Mouse (Mus musculus): ENCODE results near the gene Grcc10.

Gene Grcc10

GRCm38 (mm10) chr6:124731038-124731437 lies 10.1 kb downstream of the Grcc10 start:
- DNase-seq (ENCODE audit: low read depth, low spot score), result no peak

GRCm38 (mm10) chr6:124729850-124730705 lies 11.1 kb downstream of the Grcc10 start:
- DNase-seq (ENCODE audit: low read depth, low spot score), result no peak

- DNase-seq (ENCODE audit: low read depth, low spot score), result no peak
Observed at GRCm38 (mm10) chr6:124728621-124729020, 12.6 kb downstream of the Grcc10 start.

- DNase-seq (ENCODE audit: low read depth, low spot score), result no peak
Observed at GRCm38 (mm10) chr6:124724472-124724871, 16.7 kb downstream of the Grcc10 start.

GRCm38 (mm10) chr6:124723541-124723940 lies 17.6 kb downstream of the Grcc10 start:
- no peak for DNase-seq (ENCODE audit: low read depth, low spot score)

GRCm38 (mm10) chr6:124722876-124723473 lies 18.2 kb downstream of the Grcc10 start:
- no peak for DNase-seq (ENCODE audit: low read depth, low spot score)

- DNase-seq (ENCODE audit: low read depth, low spot score), result no peak
Observed at GRCm38 (mm10) chr6:124720904-124721303, 20.3 kb downstream of the Grcc10 start.

GRCm38 (mm10) chr6:124719354-124719978 lies 21.7 kb downstream of the Grcc10 start:
- DNase-seq (ENCODE audit: low read depth, low spot score), result no peak

GRCm38 (mm10) chr6:124718703-124719102 lies 22.5 kb downstream of the Grcc10 start:
- no peak for DNase-seq (ENCODE audit: low read depth, low spot score)

GRCm38 (mm10) chr6:124717968-124718367 lies 23.2 kb downstream of the Grcc10 start:
- DNase-seq (ENCODE audit: low read depth, low spot score), result no peak

GRCm38 (mm10) chr6:124716864-124717490 lies 24.2 kb downstream of the Grcc10 start:
- DNase-seq (ENCODE audit: low read depth, low spot score), result no peak

GRCm38 (mm10) chr6:124712918-124713317 lies 28.3 kb downstream of the Grcc10 start:
- no peak for DNase-seq (ENCODE audit: low read depth, low spot score)

GRCm38 (mm10) chr6:124711824-124712782 lies 29.1 kb downstream of the Grcc10 start, which contains the start of the genes Emg1 and Phb2:
Emg1 (minus strand) TSS chr6:124712178.
Phb2 (plus strand) TSS chr6:124712336.
- peak; percentile 99 for DNase-seq (ENCODE audit: low read depth, low spot score)

GRCm38 (mm10) chr6:124708289-124708889 lies 32.8 kb downstream of the Grcc10 start:
- no peak for DNase-seq (ENCODE audit: low read depth, low spot score)

- no peak for DNase-seq (ENCODE audit: low read depth, low spot score)
Observed at GRCm38 (mm10) chr6:124706061-124706627, 35.0 kb downstream of the Grcc10 start.

- DNase-seq (ENCODE audit: low read depth, low spot score), result no peak
Observed at GRCm38 (mm10) chr6:124704417-124704816, 36.8 kb downstream of the Grcc10 start.

- DNase-seq (ENCODE audit: low read depth, low spot score), result no peak
Observed at GRCm38 (mm10) chr6:124703789-124704188, 37.4 kb downstream of the Grcc10 start.

- DNase-seq (ENCODE audit: low read depth, low spot score), result peak; percentile 88
Observed at GRCm38 (mm10) chr6:124702784-124703103, 38.4 kb downstream of the Grcc10 start.

- no peak for DNase-seq (ENCODE audit: low read depth, low spot score)
Observed at GRCm38 (mm10) chr6:124702102-124702783, 38.9 kb downstream of the Grcc10 start.

GRCm38 (mm10) chr6:124701338-124701737 lies 39.8 kb downstream of the Grcc10 start:
- no peak for DNase-seq (ENCODE audit: low read depth, low spot score)
